Mouse (Mus musculus): ENCODE data around the gene Dus2.
A peak's percentile ranks its signal among the peaks of the same experiment; 100 is the strongest.
"Not testable (repeated sequence)": the region's sequence is repeated elsewhere in the genome, so short reads cannot be mapped to it uniquely, and the experiment has no call there.

Gene Dus2

GRCm38 (mm10) chr8:105991546-105991945 is 409 bp downstream of the Dus2 start:
- DNase-seq = no peak

- no peak for DNase-seq
These were observed 1.4 kb downstream of the Dus2 start for GRCm38 (mm10) chr8:105992499-105992898.

GRCm38 (mm10) chr8:105993226-105993625 is 2.1 kb downstream of the Dus2 start:
- no peak for DNase-seq

- no peak for DNase-seq
These were observed 5.2 kb downstream of the Dus2 start for GRCm38 (mm10) chr8:105996359-105996758.

- peak; percentile 30 for DNase-seq
These were observed 7.8 kb downstream of the Dus2 start for GRCm38 (mm10) chr8:105998971-105999370.

- no peak for DNase-seq
These were observed 10.8 kb downstream of the Dus2 start for GRCm38 (mm10) chr8:106001908-106002307.

GRCm38 (mm10) chr8:106004538-106005207 is 13.5 kb downstream of the Dus2 start:
- no peak for DNase-seq

GRCm38 (mm10) chr8:106005875-106006274 is 14.7 kb downstream of the Dus2 start, which contains the start of gene Dpep2nb:
TSS of gene Dpep2nb (minus strand) at chr8:106005975.
- no peak for DNase-seq

- no peak for DNase-seq
These were observed 15.3 kb downstream of the Dus2 start for GRCm38 (mm10) chr8:106006413-106006812.

- no peak for DNase-seq
These were observed 16.0 kb downstream of the Dus2 start for GRCm38 (mm10) chr8:106007135-106007534.

GRCm38 (mm10) chr8:106007891-106008290 is 16.8 kb downstream of the Dus2 start:
- not testable (repeated sequence) for DNase-seq

- peak; percentile 95 for DNase-seq
These were observed 19.9 kb downstream of the Dus2 start for GRCm38 (mm10) chr8:106010748-106011642.

- DNase-seq = no peak
These were observed 20.5 kb downstream of the Dus2 start, which contains the start of gene Ddx28 for GRCm38 (mm10) chr8:106011643-106011986. TSS of gene Ddx28 (minus strand) at chr8:106011882.

GRCm38 (mm10) chr8:106012203-106012602 is 21.1 kb downstream of the Dus2 start:
- DNase-seq = not testable (repeated sequence)

- DNase-seq = no peak
These were observed 25.1 kb downstream of the Dus2 start for GRCm38 (mm10) chr8:106016284-106016683.

- DNase-seq = no peak
These were observed 26.0 kb downstream of the Dus2 start for GRCm38 (mm10) chr8:106017130-106017529.

- no peak for DNase-seq
These were observed 26.9 kb downstream of the Dus2 start for GRCm38 (mm10) chr8:106018039-106018438.

GRCm38 (mm10) chr8:106022483-106022882 is 31.3 kb downstream of the Dus2 start:
- peak; percentile 81 for DNase-seq

- no peak for DNase-seq
These were observed 47.6 kb downstream of the Dus2 start for GRCm38 (mm10) chr8:106038721-106039120.

- DNase-seq = no peak
These were observed 48.5 kb downstream of the Dus2 start for GRCm38 (mm10) chr8:106039605-106040004.

GRCm38 (mm10) chr8:106040218-106040617 is 49.1 kb downstream of the Dus2 start:
- DNase-seq = no peak

- DNase-seq = no peak
These were observed 51.9 kb downstream of the Dus2 start for GRCm38 (mm10) chr8:106043055-106043454.

GRCm38 (mm10) chr8:106044151-106044550 is 53.0 kb downstream of the Dus2 start:
- DNase-seq = no peak
